Mouse (Mus musculus) induced T-regulatory cell, adult 2 months (primary cell): Measurements from ENCODE around the gene Teddm3.
"Not testable (repeated sequence)": the region's sequence is repeated elsewhere in the genome, so short reads cannot be mapped to it uniquely, and the experiment has no call there.

Source experiments
- DNase-seq: peaks from one replicate; pipeline ENCODE4 v3.0.0-alpha.2; 2012; ENCODE audit warnings: low read depth

The Teddm3 gene

DNA sequence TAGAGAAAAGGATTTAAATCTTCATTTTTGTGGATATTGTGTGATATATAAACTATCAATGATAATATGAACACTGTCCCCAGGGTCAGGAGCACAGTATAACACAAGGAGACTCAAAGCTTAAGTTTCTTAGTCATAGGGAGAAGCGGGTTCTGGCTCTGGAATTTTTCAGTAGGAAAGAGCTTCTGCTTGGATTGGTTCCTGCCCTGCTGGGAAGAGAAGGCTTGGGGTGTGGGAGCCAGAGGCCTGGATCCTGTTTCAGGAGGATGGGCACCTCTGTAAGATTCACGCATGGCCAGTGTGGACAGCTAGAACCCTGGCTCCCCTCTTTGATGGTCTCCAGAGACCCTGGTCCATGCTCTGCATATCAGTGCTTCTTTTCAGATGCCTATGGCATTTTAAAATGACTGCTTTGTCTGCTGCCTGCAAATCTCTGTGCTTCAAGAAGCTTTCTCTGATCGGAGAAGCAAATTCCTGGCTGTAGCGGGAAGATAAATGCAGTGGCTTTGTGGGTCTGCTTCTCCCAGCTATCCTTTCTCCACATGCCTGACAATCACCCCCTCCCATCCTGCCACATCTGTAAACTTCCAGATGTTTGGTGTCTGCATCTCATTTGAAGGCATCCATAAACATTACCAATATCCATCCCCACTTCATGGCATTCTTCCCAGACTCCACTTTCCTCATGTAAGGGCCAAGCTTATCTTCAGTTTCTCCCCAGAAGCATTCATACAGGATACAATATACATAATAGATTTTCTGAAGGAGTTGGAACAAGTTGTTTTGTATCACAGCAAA lies 2.0 kb downstream of the Teddm3 start:
- no peak for DNase-seq

DNA sequence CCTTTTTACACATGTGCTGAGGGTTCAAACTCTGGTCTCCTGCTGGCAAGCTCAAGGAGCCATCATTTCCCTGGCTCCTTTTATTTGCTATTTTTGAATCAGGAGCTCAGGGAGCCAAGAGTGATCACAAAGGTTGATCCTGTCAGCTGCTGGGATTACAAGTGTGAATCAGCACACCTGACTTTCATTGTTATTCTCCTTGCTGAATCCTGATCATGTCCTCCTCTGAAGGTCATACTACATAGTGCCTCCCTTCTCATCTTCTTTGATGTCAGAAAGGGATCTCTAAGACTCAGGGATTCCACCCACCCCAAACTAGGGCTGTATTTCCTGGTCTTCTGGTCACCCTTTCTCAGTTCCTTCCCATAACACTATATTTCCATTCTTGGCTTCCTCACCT lies 3.9 kb downstream of the Teddm3 start:
- no peak for DNase-seq

DNA sequence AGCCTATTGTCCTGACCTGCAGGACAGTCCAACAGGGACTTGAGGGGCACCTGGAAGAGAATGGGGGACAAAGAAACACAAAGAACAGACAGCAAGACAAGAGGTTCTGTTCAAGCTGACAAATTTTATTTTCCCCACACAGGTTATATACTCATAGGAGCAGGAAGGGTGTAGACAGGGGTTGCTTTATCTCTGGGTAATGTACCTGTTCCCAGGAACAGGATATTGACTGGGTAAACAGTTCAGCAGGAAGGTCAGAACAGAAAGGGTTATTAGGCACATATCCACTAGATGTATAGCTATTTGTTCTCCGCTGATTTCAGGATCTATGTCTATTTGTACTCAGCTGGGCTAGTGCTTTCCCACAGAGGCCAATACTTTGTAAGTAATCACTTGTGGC lies 5.3 kb downstream of the Teddm3 start:
- DNase-seq = not testable (repeated sequence)

DNA sequence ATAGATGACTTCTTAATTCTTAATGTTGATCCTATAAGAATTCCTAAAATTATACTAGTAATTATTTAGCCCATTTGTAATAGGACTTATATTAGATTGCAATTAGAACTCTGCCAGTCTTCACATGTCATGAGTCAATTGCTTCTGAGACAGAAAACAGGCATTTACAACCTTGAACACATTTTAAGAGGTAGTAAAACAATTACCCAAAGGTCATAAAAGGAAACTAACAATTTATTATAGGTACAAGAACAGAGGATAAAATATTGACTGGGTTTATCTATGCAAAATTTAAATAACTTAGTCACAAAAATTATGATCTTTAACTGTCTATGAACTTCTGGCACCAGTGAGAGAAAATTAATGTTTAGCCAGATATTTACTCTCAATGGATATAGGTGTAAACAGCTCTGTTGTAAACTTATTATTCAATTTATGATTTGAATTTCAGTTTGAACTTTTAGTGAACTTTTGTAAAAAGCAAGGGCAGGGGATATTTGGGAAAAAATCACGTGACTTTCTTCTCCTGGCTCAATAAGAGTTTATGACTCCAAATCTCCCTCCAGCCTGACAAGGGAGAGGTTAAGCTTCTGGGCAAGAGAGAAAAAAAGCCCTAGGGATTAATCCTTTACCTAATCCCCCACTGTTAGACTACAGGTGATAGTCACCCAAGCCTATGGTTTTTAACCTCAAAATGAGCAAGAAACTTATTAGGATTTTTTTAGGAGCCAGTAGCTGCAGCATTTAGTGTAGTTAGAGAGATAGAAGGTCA lies 17.3 kb downstream of the Teddm3 start:
- DNase-seq = no peak

DNA sequence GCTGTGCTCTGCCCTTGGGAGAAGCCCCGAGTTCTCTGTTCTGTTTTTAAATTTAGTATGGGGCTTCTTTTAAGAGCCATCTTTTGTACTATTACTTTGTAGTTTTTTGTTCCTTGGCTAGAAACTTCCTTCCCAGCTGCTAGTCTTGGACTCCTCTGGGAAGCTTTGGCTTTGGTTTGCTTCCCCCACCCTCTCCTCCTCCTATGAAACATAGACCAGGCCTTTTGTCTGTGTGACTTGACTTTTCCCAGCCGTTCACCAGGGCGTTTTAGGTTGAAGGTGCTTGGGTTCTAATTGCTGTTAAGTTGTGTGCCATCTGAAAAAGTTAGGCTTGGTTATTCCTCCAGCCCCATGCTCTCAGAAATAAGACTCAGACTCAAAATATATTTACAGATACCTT lies 26.1 kb downstream of the Teddm3 start:
- not testable (repeated sequence) for DNase-seq

DNA sequence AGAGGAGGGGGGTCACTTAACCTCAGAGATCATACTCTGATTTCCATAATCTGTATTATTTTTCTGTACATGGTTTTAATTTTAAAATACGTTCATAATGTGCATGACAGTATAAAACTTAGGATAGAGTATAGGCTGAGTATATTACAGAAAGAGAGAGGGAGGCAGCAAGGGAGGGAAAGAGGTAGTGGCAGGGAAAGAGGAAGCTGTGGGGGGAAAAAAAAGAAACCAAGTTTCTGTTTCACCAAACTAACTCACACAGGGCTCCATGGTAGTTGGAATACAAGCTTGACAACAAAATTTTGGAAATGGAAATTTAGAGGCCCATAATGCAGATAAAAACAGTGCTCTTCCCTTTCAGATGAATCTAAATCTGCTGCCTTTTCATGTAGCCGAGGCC lies 31.0 kb downstream of the Teddm3 start:
- not testable (repeated sequence) for DNase-seq

DNA sequence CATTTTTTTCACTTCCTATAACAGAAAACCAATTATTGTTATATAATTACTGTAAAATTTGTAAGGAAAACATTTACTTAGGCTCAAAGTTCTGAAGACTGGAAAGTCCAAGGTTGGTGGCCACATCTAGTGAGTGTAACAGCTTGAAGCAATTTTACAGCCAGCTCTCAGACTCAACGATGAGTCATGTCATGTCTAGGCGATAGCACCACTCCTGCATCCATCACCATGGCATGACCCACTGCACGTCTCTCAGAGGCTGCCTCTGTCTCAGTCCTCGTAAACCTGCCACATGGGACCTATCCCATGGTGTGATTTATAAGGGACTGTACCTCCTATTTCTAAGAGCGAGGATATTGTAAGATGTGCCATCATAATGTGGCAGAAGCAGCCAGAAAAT lies 37.7 kb downstream of the Teddm3 start:
- no peak for DNase-seq

DNA sequence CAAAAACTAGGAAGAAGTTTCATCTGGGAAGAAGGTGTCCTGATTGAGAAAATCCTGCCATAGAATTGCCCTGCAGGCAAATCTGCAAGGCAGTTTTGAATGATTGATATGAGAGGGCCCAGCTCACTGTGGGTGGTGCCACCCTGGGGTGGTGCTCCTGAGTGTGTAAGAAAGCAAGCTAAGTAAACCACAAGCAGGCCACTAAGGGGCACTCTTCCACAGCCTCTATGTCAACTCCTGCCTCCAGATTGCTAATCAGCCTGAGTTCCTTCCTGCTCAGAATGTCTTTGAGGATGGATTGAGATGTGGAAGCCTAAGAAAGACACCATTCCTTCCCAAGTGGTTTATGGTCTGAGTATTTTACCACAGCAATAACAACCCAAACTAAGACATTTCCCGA lies 44.3 kb downstream of the Teddm3 start:
- peak; percentile 2 for DNase-seq
